16 mouse cellular contexts compared by ENCODE assay signal in genomic region chr11:83961983-83962382, GRCm38 (mm10). TPM values are rescaled to one million over a fixed set of nuclear protein-coding genes. Genes with fewer than 3 reads are reported as not detected.
DNase-seq lines count a peak whose midpoint lies in the region.
"Had no signal": no experiment of that assay in that cellular context is flagged by ENCODE, and none has a peak within 500 bp of the region (broad histone marks: within the 10 kb centered on the region; RNA-seq: fewer than 3 reads in every experiment).

No protein-coding gene starts in this region.

- DNase-seq in frontal cortex, postnatal 36 days (ENCODE audit: low spot score in 2 of 2) = peak; percentile 35 to 64
- no peak for DNase-seq in frontal cortex, postnatal 14 days (ENCODE audit: low spot score in 2 of 2)
- peak; percentile 17 to 39 for DNase-seq in left cerebral cortex, postnatal 36 days (ENCODE audit: low spot score in 2 of 2)
- DNase-seq in left cerebral cortex, postnatal 10 days (ENCODE audit: extremely low spot score in 1 of 2, low spot score in 2 of 2) = no peak
- peak; percentile 75 for DNase-seq in brain, adult 2 months (ENCODE audit: low read depth, low spot score)
- peak; percentile 59 for DNase-seq in telencephalon, adult 2 months (ENCODE audit: low read depth, low spot score)
- DNase-seq: adrenal gland, adult 2 months; adrenal gland, postnatal 14 days; cerebellum, adult 18-20 months; cerebellum, adult 9-10 months; cerebellum, postnatal 14 days; gastrocnemius, postnatal 10 days; gastrocnemius, postnatal 36 days; heart, adult 2 months; heart, postnatal 14 days; heart, postnatal 4 days had no signal

- intact Hi-C loops in left cerebral cortex, postnatal 36 days (cut with DNase I) = loop anchor here (5.0 kb wide), 1 partner anchor 50 kb away; no protein-coding TSS in a partner anchor
- intact Hi-C loops in left cerebral cortex, postnatal 10 days (cut with DNase I) = no loop called here

RNA-seq across cellular contexts. Expression of gene Synrg, which starts 2.2 kb away (rescaled TPM):
- 10 to 100 TPM; 58.1 to 58.8 TPM for total RNA-seq in left cerebral cortex, postnatal 36 days (2021)
- 10 to 100 TPM; 46.6 to 50.9 TPM for total RNA-seq in left cerebral cortex, postnatal 10 days (2021)

RNA-seq across cellular contexts. Expression of gene Ddx52, which starts 20.1 kb away (rescaled TPM):
- 10 to 100 TPM; 12.8 to 14.8 TPM for total RNA-seq in left cerebral cortex, postnatal 36 days (2021)
- 10 to 100 TPM; 12.4 to 12.5 TPM for total RNA-seq in left cerebral cortex, postnatal 10 days (2021)

Comparison
In these comparisons a context has a peak if more than half of its experiments do, and no peak if none do; other contexts are left out.
1. DNase-seq: peak in frontal cortex, postnatal 36 days (2 of 2), left cerebral cortex, postnatal 36 days (2 of 2), brain, adult 2 months (single experiment) and telencephalon, adult 2 months (single experiment); none in frontal cortex, postnatal 14 days (0 of 2) and left cerebral cortex, postnatal 10 days (0 of 2).